Mouse (Mus musculus) layer of hippocampus, adult 8-10 months (tissue): ENCODE results near the gene Cdiptos. TPM values are rescaled to one million over a fixed set of nuclear protein-coding genes. Genes with fewer than 3 reads are reported as not detected.

ENCODE experiments used
- DNase-seq, 2 experiments: peaks; one replicate each; pipeline ENCODE4 v3.0.0; 2022; ENCODE audit warnings: low spot score in 2 of 2
- total RNA-seq, 4 experiments: library from RNA; stranded (reverse); gene quantifications; 2 replicates each; pipeline ENCODE4 v1.2.4; 2022

The Cdiptos gene
- total RNA-seq: 1 to 10 TPM in 1 of 4 experiments, not detected in 3; 1.0 TPM

- peak; percentile 93 to 94 for DNase-seq
These were observed at the start of gene Cdiptos for GRCm38 (mm10) chr7:126975950-126976866. Cdiptos (minus strand) TSS chr7:126976098.

GRCm38 (mm10) chr7:127024755-127025555 is 49.1 kb upstream of the Cdiptos start:
- peak; percentile 78 to 84 for DNase-seq

- no peak for DNase-seq
These were observed 48.2 kb upstream of the Cdiptos start for GRCm38 (mm10) chr7:127023896-127024690.

- DNase-seq: no peak
These were observed 47.4 kb upstream of the Cdiptos start for GRCm38 (mm10) chr7:127023272-127023691.

GRCm38 (mm10) chr7:127022528-127023271 is 46.8 kb upstream of the Cdiptos start:
- DNase-seq: no peak

GRCm38 (mm10) chr7:127021563-127022527 is 45.9 kb upstream of the Cdiptos start:
- DNase-seq: no peak

- DNase-seq: peak in 1 of 2 experiments; percentile 59
These were observed 45.1 kb upstream of the Cdiptos start, which contains the start of the genes Gm42742 and Prrt2 for GRCm38 (mm10) chr7:127020901-127021562. Gm42742 (minus strand) TSS chr7:127021097. Prrt2 (minus strand) TSS chr7:127021211.

GRCm38 (mm10) chr7:127020491-127020890 is 44.6 kb upstream of the Cdiptos start:
- DNase-seq: no peak

- no peak for DNase-seq
These were observed 44.1 kb upstream of the Cdiptos start for GRCm38 (mm10) chr7:127020031-127020430.

GRCm38 (mm10) chr7:127019306-127019960 is 43.5 kb upstream of the Cdiptos start:
- DNase-seq: no peak

GRCm38 (mm10) chr7:127018416-127019305 is 42.8 kb upstream of the Cdiptos start:
- no peak for DNase-seq

GRCm38 (mm10) chr7:127017950-127018345 is 42.0 kb upstream of the Cdiptos start:
- no peak for DNase-seq

- peak; percentile 96 to 99 for DNase-seq
These were observed 41.4 kb upstream of the Cdiptos start, which contains the start of gene Pagr1a for GRCm38 (mm10) chr7:127016971-127017949. Pagr1a (minus strand) TSS chr7:127017352.

GRCm38 (mm10) chr7:127016486-127016938 is 40.6 kb upstream of the Cdiptos start:
- DNase-seq: no peak

- DNase-seq: no peak
These were observed 40.4 kb upstream of the Cdiptos start, which contains the start of gene Pagr1b for GRCm38 (mm10) chr7:127016481-127016485. Pagr1b (minus strand) TSS chr7:127016484.

- no peak for DNase-seq
These were observed 40.2 kb upstream of the Cdiptos start for GRCm38 (mm10) chr7:127016081-127016480.
